Mouse (Mus musculus): Measurements from ENCODE around the gene Mmp17. TPM values are rescaled to one million over a fixed set of nuclear protein-coding genes. Genes with fewer than 3 reads are reported as not detected.
"Not testable (repeated sequence)": the region's sequence is repeated elsewhere in the genome, so short reads cannot be mapped to it uniquely, and the experiment has no call there.

The Mmp17 gene
- total and polyA plus RNA-seq, 2 experiments from 2014 or later, result 11.9 to 27.4 TPM

GRCm38 (mm10) chr5:129621361-129621760, 37.4 kb downstream of the Mmp17 start:
- no peak for DNase-seq
- 88% methylated on average over 5 of the region's 5 CpGs for WGBS
- no peak overlapping the region for H3K27ac ChIP-seq (ENCODE audit: low read depth, low read length)
- H3K36me3 ChIP-seq (ENCODE audit: insufficient read depth), result no peaks in the 10 kb centered on the region
- H3K9ac ChIP-seq, result no peak overlapping the region
- H3K9me3 ChIP-seq (ENCODE audit: low read length), result no peaks in the 10 kb centered on the region
- no peaks in the 10 kb centered on the region for H3K4me1 ChIP-seq (ENCODE audit: insufficient read depth)
- no peak for ATAC-seq
- H3K4me2 ChIP-seq (ENCODE audit: low read depth), result no peak overlapping the region
- no peak overlapping the region for H3K4me3 ChIP-seq (ENCODE audit: low read depth, low read length)
- TF ChIP-seq CTCF (IDR thresholded peaks at IDR 0.05; ENCODE audit: low read depth), result no peak
- H3K27me3 ChIP-seq (ENCODE audit: insufficient read depth, low read length), result no peaks in the 10 kb centered on the region

GRCm38 (mm10) chr5:129626099-129626498, 42.1 kb downstream of the Mmp17 start:
- DNase-seq (no peak), ATAC-seq (no peak)
- H3K9ac ChIP-seq, result no peak overlapping the region
- no peak overlapping the region for H3K4me3 ChIP-seq (ENCODE audit: low read depth, low read length)
- H3K4me1 ChIP-seq (ENCODE audit: insufficient read depth), result no peaks in the 10 kb centered on the region
- no peaks in the 10 kb centered on the region for H3K9me3 ChIP-seq (ENCODE audit: low read length)
- no peaks in the 10 kb centered on the region for H3K27me3 ChIP-seq (ENCODE audit: insufficient read depth, low read length)
- WGBS, result 89% methylated on average over 6 of the region's 6 CpGs
- no peak overlapping the region for H3K4me2 ChIP-seq (ENCODE audit: low read depth)
- no peak overlapping the region for H3K27ac ChIP-seq (ENCODE audit: low read depth, low read length)
- TF ChIP-seq CTCF (IDR thresholded peaks at IDR 0.05; ENCODE audit: low read depth), result no peak
- H3K36me3 ChIP-seq (ENCODE audit: insufficient read depth), result no peaks in the 10 kb centered on the region

- not testable (repeated sequence) for H3K4me3 ChIP-seq (ENCODE audit: low read depth, low read length); H3K9ac ChIP-seq; H3K36me3 ChIP-seq (ENCODE audit: insufficient read depth); H3K4me1 ChIP-seq (ENCODE audit: insufficient read depth); H3K4me2 ChIP-seq (ENCODE audit: low read depth); H3K27me3 ChIP-seq (ENCODE audit: insufficient read depth, low read length); DNase-seq; H3K27ac ChIP-seq (ENCODE audit: low read depth, low read length); H3K9me3 ChIP-seq (ENCODE audit: low read length); ATAC-seq
- 83% methylated on average over 4 of the region's 4 CpGs for WGBS
Observed at GRCm38 (mm10) chr5:129626586-129626985, 42.6 kb downstream of the Mmp17 start.

- not testable (repeated sequence) for H3K27ac ChIP-seq (ENCODE audit: low read depth, low read length); H3K4me1 ChIP-seq (ENCODE audit: insufficient read depth)
Observed at GRCm38 (mm10) chr5:129632270-129633250, 48.6 kb downstream of the Mmp17 start.

DNA sequence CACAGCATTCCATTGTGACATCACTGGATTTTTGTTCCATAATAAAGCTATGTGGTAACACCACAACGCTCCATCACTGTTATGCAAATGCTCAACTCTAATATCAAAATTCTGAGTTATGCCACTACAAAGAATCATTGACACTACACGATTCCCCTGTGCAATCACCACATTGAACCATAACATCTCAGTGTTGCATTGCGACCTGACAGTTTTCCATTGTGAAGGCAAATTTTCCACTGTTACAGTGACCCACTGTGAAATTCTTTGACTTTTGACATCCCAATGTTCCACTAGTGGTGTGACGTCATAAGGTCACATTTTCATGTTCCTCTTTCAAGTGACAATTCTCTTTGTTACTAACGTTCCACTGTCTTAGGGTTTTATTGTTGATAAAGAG, 66.9 kb downstream of the Mmp17 start:
- no peaks in the 10 kb centered on the region for H3K27me3 ChIP-seq (ENCODE audit: insufficient read depth, low read length)
- H3K9me3 ChIP-seq (ENCODE audit: low read length), result no peaks in the 10 kb centered on the region
- no peak for TF ChIP-seq CTCF (IDR thresholded peaks at IDR 0.05; ENCODE audit: low read depth)
- H3K36me3 ChIP-seq (ENCODE audit: insufficient read depth), result peaks cover 7% of the 10 kb centered on the region; the same call in 1 of the 2 replicates
- no peak overlapping the region for H3K9ac ChIP-seq
- WGBS, result 92% methylated on average over 5 of the region's 5 CpGs
- H3K4me3 ChIP-seq (ENCODE audit: low read depth, low read length), result no peak overlapping the region
- no peak for DNase-seq
- no peaks in the 10 kb centered on the region for H3K4me1 ChIP-seq (ENCODE audit: insufficient read depth)
- no peak overlapping the region for H3K4me2 ChIP-seq (ENCODE audit: low read depth)
- ATAC-seq, result no peak
- no peak overlapping the region for H3K27ac ChIP-seq (ENCODE audit: low read depth, low read length)

More at GRCm38 (mm10) chr5:129632270-129633250, 48.6 kb downstream of the Mmp17 start:
- 84% methylated on average over 2 of the region's 2 CpGs for WGBS
- not testable (repeated sequence) for ATAC-seq; H3K4me2 ChIP-seq (ENCODE audit: low read depth); H3K9ac ChIP-seq; H3K27me3 ChIP-seq (ENCODE audit: insufficient read depth, low read length); H3K4me3 ChIP-seq (ENCODE audit: low read depth, low read length); H3K36me3 ChIP-seq (ENCODE audit: insufficient read depth); H3K9me3 ChIP-seq (ENCODE audit: low read length); DNase-seq

DNA sequence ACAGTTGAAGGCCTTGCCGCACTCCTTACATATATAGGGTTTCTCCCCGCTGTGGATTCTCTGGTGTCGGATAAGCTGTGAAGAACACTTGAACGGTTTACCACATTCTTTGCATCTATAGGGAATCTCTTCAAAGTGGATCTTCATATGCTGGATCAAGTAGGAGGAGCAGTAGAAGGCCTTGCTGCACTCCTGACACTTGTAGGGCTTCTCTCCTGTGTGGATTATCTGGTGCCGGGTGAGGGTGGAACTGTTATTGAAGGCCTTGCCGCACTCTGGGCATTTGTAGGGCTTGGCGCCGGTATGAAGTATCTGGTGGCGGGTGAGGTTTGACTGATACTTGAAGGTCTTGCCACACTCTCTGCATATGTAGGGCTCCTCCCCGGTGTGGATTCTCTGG, 73.0 kb downstream of the Mmp17 start:
- no peak for TF ChIP-seq CTCF (IDR thresholded peaks at IDR 0.05; ENCODE audit: low read depth)
- Histone ChIP-seq H3K27me3 (ENCODE audit: insufficient read depth, low read length) (no peaks in the 10 kb centered on the region), H3K9me3 (ENCODE audit: low read length) (no peaks in the 10 kb centered on the region), H3K36me3 (ENCODE audit: insufficient read depth) (peaks cover 53% of the 10 kb centered on the region), H3K4me3 (ENCODE audit: low read depth, low read length) (no peak overlapping the region), H3K4me2 (ENCODE audit: low read depth) (no peak overlapping the region), H3K27ac (ENCODE audit: low read depth, low read length) (no peak overlapping the region), H3K4me1 (ENCODE audit: insufficient read depth) (no peaks in the 10 kb centered on the region), H3K9ac (no peak overlapping the region)
- DNase-seq (no peak), ATAC-seq (no peak)
- WGBS, result 97% methylated on average over 10 of the region's 10 CpGs

DNA sequence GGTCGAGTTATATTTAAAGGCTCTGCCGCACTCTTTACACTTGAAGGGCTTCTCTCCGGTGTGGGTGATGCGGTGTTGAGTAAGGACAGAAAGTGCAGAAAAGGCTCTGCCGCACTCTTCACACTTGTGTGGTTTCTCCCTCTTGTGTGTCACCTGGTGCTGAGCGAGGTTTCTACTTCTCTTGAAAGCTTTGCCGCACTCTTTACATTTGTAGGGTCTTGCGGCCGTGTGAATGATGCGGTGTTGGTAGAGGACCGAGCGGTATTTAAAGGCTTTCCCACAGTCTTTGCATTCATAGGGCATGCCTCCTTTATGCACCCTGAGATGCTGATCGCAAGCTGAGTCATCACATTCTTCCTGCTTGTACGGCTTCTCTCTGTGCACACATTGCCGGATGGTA, 74.0 kb downstream of the Mmp17 start:
- no peak overlapping the region for H3K4me3 ChIP-seq (ENCODE audit: low read depth, low read length)
- H3K4me1 ChIP-seq (ENCODE audit: insufficient read depth), result no peaks in the 10 kb centered on the region
- no peak for DNase-seq
- no peak overlapping the region for H3K9ac ChIP-seq
- no peaks in the 10 kb centered on the region for H3K27me3 ChIP-seq (ENCODE audit: insufficient read depth, low read length)
- no peak for TF ChIP-seq CTCF (IDR thresholded peaks at IDR 0.05; ENCODE audit: low read depth)
- no peaks in the 10 kb centered on the region for H3K9me3 ChIP-seq (ENCODE audit: low read length)
- no peak for ATAC-seq
- WGBS, result 96% methylated on average over 15 of the region's 15 CpGs
- no peak overlapping the region for H3K27ac ChIP-seq (ENCODE audit: low read depth, low read length)
- H3K4me2 ChIP-seq (ENCODE audit: low read depth), result no peak overlapping the region
- H3K36me3 ChIP-seq (ENCODE audit: insufficient read depth), result peaks cover 53% of the 10 kb centered on the region

Other genes starting within 250 kb of the Mmp17 start
- 125 and 126 TPM in 2 replicates for gene Sfswap, start 82.9 kb upstream of the Mmp17 start, total RNA-seq (2014; rRNA removed)
- 42.1 and 46.7 TPM in 2 replicates for gene Sfswap, start 82.9 kb upstream of the Mmp17 start, polyA plus RNA-seq (2015; fragmentation: Nextera tagmentation; extraction: Ambion mirVana)
- gene Zfp11, start 85.9 kb downstream of the Mmp17 start, total RNA-seq (2014; rRNA removed), result 4.3 and 5.8 TPM in 2 replicates
- gene Zfp11, start 85.9 kb downstream of the Mmp17 start, polyA plus RNA-seq (2015; fragmentation: Nextera tagmentation; extraction: Ambion mirVana), result 3.3 and 4.8 TPM in 2 replicates
- gene Sept14, start 124.3 kb downstream of the Mmp17 start, total RNA-seq (2014; rRNA removed), result not detected in 2 replicates
- not detected in 2 replicates for gene Sept14, start 124.3 kb downstream of the Mmp17 start, polyA plus RNA-seq (2015; fragmentation: Nextera tagmentation; extraction: Ambion mirVana)
- gene Mrps17, start 131.3 kb downstream of the Mmp17 start, total RNA-seq (2014; rRNA removed), result 131 and 146 TPM in 2 replicates
- 169 and 184 TPM in 2 replicates for gene Mrps17, start 131.3 kb downstream of the Mmp17 start, polyA plus RNA-seq (2015; fragmentation: Nextera tagmentation; extraction: Ambion mirVana)
- gene Nipsnap2, start 140.9 kb downstream of the Mmp17 start, total RNA-seq (2014; rRNA removed), result 71.7 and 83.2 TPM in 2 replicates
- gene Nipsnap2, start 140.9 kb downstream of the Mmp17 start, polyA plus RNA-seq (2015; fragmentation: Nextera tagmentation; extraction: Ambion mirVana), result 90.8 and 97.9 TPM in 2 replicates
- 33.3 and 37.9 TPM in 2 replicates for gene Psph, start 203.3 kb downstream of the Mmp17 start, total RNA-seq (2014; rRNA removed)
- 44.6 and 46.3 TPM in 2 replicates for gene Psph, start 203.3 kb downstream of the Mmp17 start, polyA plus RNA-seq (2015; fragmentation: Nextera tagmentation; extraction: Ambion mirVana)

Measured in forebrain, postnatal 0 days (tissue).